8 mouse cellular contexts compared by ENCODE assay signal in genomic region chr12:86241604-86242536, GRCm38 (mm10). TPM values are rescaled to one million over a fixed set of nuclear protein-coding genes. Genes with fewer than 3 reads are reported as not detected.
A peak's percentile ranks its signal among the peaks of the same experiment; 100 is the strongest.
DNase-seq lines count a peak whose midpoint lies in the region; ATAC-seq and TF ChIP-seq lines count a peak whose summit lies in the region.

TSS of gene Gpatch2l (plus strand) at chr12:86241858.

- peak within 1 kb of the TSS; percentile 98 for H3K9ac ChIP-seq in heart, embryonic 12.5 days
- peak within 1 kb of the TSS; percentile 83 for H3K9ac ChIP-seq in kidney, postnatal 0 days (ENCODE audit: low read depth, low read length)
- peak within 1 kb of the TSS; percentile 83 for H3K9ac ChIP-seq in liver, embryonic 11.5 days (ENCODE audit: low read depth, low read length)
- H3K9ac ChIP-seq in stomach, embryonic 14.5 days (replicated peaks; ENCODE audit: low read depth, low read length) = peak within 1 kb of the TSS; percentile 76

- H3K27ac ChIP-seq in heart, embryonic 12.5 days (ENCODE audit: poor library complexity, severe bottlenecking) = peak within 1 kb of the TSS; percentile 93
- H3K27ac ChIP-seq in kidney, postnatal 0 days = peak within 1 kb of the TSS; percentile 80
- peak within 1 kb of the TSS; percentile 63 for H3K27ac ChIP-seq in liver, embryonic 11.5 days (ENCODE audit: low read depth, low read length)
- peak within 1 kb of the TSS; percentile 33; the same call in 1 of the 2 replicates for H3K27ac ChIP-seq in stomach, embryonic 14.5 days (ENCODE audit: low read length)

- peak; percentile 100 for ATAC-seq in erythroid progenitor cell, adult 5-6 weeks (replicated peaks; ENCODE audit: low FRiP score, poor library complexity, severe bottlenecking)
- ATAC-seq in heart, embryonic 12.5 days (ENCODE audit: insufficient number of reproducible peaks, low FRiP score) = peak; percentile 100
- peak; percentile 99 for ATAC-seq in kidney, postnatal 0 days (replicated peaks; ENCODE audit: low FRiP score, low read depth)
- peak; percentile 100 for ATAC-seq in liver, embryonic 11.5 days (replicated peaks; ENCODE audit: low FRiP score)
- ATAC-seq in stomach, embryonic 14.5 days (ENCODE audit: insufficient number of reproducible peaks, insufficient read depth, low FRiP score, low read depth) = peak; percentile 99

- H3K4me1 ChIP-seq in heart, embryonic 12.5 days (replicated peaks) = peaks cover 28% of the 10 kb centered on the region
- peaks cover 2% of the 10 kb centered on the region; the same call in 1 of the 2 replicates for H3K4me1 ChIP-seq in kidney, postnatal 0 days (replicated peaks; ENCODE audit: insufficient read depth, low read length)
- peaks cover 13% of the 10 kb centered on the region for H3K4me1 ChIP-seq in liver, embryonic 11.5 days (replicated peaks; ENCODE audit: control insufficient read depth, insufficient read depth, low read length)
- peaks cover 5% of the 10 kb centered on the region; the same call in 1 of the 2 replicates for H3K4me1 ChIP-seq in stomach, embryonic 14.5 days (ENCODE audit: control insufficient read depth, insufficient read depth, low read length)

- H3K4me2 ChIP-seq in heart, embryonic 12.5 days = peak within 1 kb of the TSS; percentile 99
- H3K4me2 ChIP-seq in kidney, postnatal 0 days (ENCODE audit: low read length) = peak within 1 kb of the TSS; percentile 67
- H3K4me2 ChIP-seq in liver, embryonic 11.5 days = peak within 1 kb of the TSS; percentile 71
- H3K4me2 ChIP-seq in stomach, embryonic 14.5 days (replicated peaks; ENCODE audit: low read depth, low read length) = peak within 1 kb of the TSS; percentile 90

- H3K36me3 ChIP-seq in heart, embryonic 12.5 days = peaks cover 22% of the 10 kb centered on the region
- 0 out of 2 replicates have a peak, but pooled peaks cover 5% of the 10 kb centered on the region for H3K36me3 ChIP-seq in kidney, postnatal 0 days (ENCODE audit: insufficient read depth, low read length)
- 0 out of 2 replicates have a peak, but pooled peaks cover 6% of the 10 kb centered on the region for H3K36me3 ChIP-seq in liver, embryonic 11.5 days (ENCODE audit: control insufficient read depth, insufficient read depth, low read length)
- peaks cover 12% of the 10 kb centered on the region; the same call in 1 of the 2 replicates for H3K36me3 ChIP-seq in stomach, embryonic 14.5 days (ENCODE audit: control insufficient read depth, insufficient read depth, low read length)

- whole genome bisulfite sequencing in heart, embryonic 12.5 days = under 1% methylated on average over 58 of the region's 58 CpGs
- WGBS in kidney, postnatal 0 days = under 1% methylated on average over 57 of the region's 58 CpGs
- WGBS in liver, embryonic 11.5 days = under 1% methylated on average over 58 of the region's 58 CpGs
- under 1% methylated on average over 56 of the region's 58 CpGs for WGBS in stomach, embryonic 14.5 days

- no peaks in the 10 kb centered on the region for H3K9me3 ChIP-seq in heart, embryonic 12.5 days (replicated peaks)
- H3K9me3 ChIP-seq in kidney, postnatal 0 days (replicated peaks; ENCODE audit: low read length) = no peaks in the 10 kb centered on the region
- H3K9me3 ChIP-seq in liver, embryonic 11.5 days (ENCODE audit: control insufficient read depth, low read length) = no peaks in the 10 kb centered on the region
- no peaks in the 10 kb centered on the region for H3K9me3 ChIP-seq in stomach, embryonic 14.5 days (ENCODE audit: control insufficient read depth, low read depth, low read length)

- H3K4me3 ChIP-seq in heart, embryonic 12.5 days = peak within 1 kb of the TSS; percentile 100
- H3K4me3 ChIP-seq in kidney, postnatal 0 days (replicated peaks; ENCODE audit: low read depth, low read length) = peak within 1 kb of the TSS; percentile 72
- peak within 1 kb of the TSS; percentile 80 for H3K4me3 ChIP-seq in liver, embryonic 11.5 days (ENCODE audit: low read depth, low read length)
- H3K4me3 ChIP-seq in stomach, embryonic 14.5 days (ENCODE audit: low read depth, low read length) = peak within 1 kb of the TSS; percentile 73

- DNase-seq in CD4-positive helper T cell, adult 2 months (ENCODE audit: low read depth, low spot score) = peak; percentile 98
- DNase-seq in brain, embryonic 18.5 days (ENCODE audit: low read depth, low spot score) = peak; percentile 90
- peak; percentile 99 for DNase-seq in kidney, postnatal 0 days (ENCODE audit: low spot score)
- peak; percentile 94 for DNase-seq in liver, embryonic 11.5 days (ENCODE audit: low spot score)
- peak; percentile 96 for DNase-seq in naive thymus-derived CD4-positive, alpha-beta T cell, adult 2 months (ENCODE audit: low read depth)

- H3K27me3 ChIP-seq in heart, embryonic 12.5 days (replicated peaks) = no peaks in the 10 kb centered on the region
- no peaks in the 10 kb centered on the region for H3K27me3 ChIP-seq in kidney, postnatal 0 days (ENCODE audit: insufficient read depth, low read length)
- H3K27me3 ChIP-seq in liver, embryonic 11.5 days (replicated peaks; ENCODE audit: control insufficient read depth, insufficient read depth, low read length) = no peaks in the 10 kb centered on the region
- no peaks in the 10 kb centered on the region for H3K27me3 ChIP-seq in stomach, embryonic 14.5 days (ENCODE audit: control insufficient read depth, insufficient read depth, low read length)

- TF ChIP-seq CTCF in kidney, postnatal 0 days (IDR thresholded peaks at IDR 0.05; ENCODE audit: low read depth) = no peak

RNA-seq across cellular contexts. Expression of gene Gpatch2l, which starts in this region (rescaled TPM):
- total RNA-seq in erythroid progenitor cell, adult 5-6 weeks (2015; ENCODE audit: low replicate concordance) = 23.1 and 23.5 TPM in 2 replicates
- total RNA-seq in erythroid progenitor cell, adult 5-6 weeks (2017; ENCODE audit: low replicate concordance) = 19.3 and 23.1 TPM in 2 replicates
- polyA plus RNA-seq in heart, embryonic 12.5 days (2016; fragmentation: Nextera tagmentation; extraction: Ambion mirVana) = 14.6 and 14.8 TPM in 2 replicates
- polyA plus RNA-seq in kidney, postnatal 0 days (2015; fragmentation: Nextera tagmentation; extraction: Ambion mirVana) = 10.6 and 10.8 TPM in 2 replicates
- polyA plus RNA-seq in liver, embryonic 11.5 days (2014; fragmentation: Nextera tagmentation; extraction: Ambion mirVana) = 12.7 and 14.5 TPM in 2 replicates
- 19.0 and 19.6 TPM in 2 replicates for polyA plus RNA-seq in stomach, embryonic 14.5 days (2014; fragmentation: Nextera tagmentation; extraction: Ambion mirVana)

Comparison
In these comparisons a context has a peak if more than half of its experiments do, and no peak if none do; other contexts are left out.
1. Peak in every context shown above with its lines: DNase-seq, ATAC-seq, H3K4me3 ChIP-seq and H3K27ac ChIP-seq.
2. H3K27ac ChIP-seq: peak in every context shown above with its lines; median percentile 93 in heart, embryonic 12.5 days; 80 in kidney, postnatal 0 days; 63 in liver, embryonic 11.5 days; 33 in stomach, embryonic 14.5 days.